Mouse (Mus musculus) myocyte (in vitro differentiated cells): ENCODE data around the gene Lrrfip2. TPM values are rescaled to one million over a fixed set of nuclear protein-coding genes. Genes with fewer than 3 reads are reported as not detected.

Experiments
- H3K27me3 ChIP-seq: one replicate; pipeline ENCODE4 v1.6.1; 2011; ENCODE audit not compliant: control insufficient read depth, insufficient read depth, insufficient read length
- H3K36me3 ChIP-seq: one replicate; pipeline ENCODE4 v1.6.1; 2011; ENCODE audit not compliant: control insufficient read depth, insufficient read depth
- H3K4me2 ChIP-seq: one replicate; pipeline ENCODE4 v1.6.1; 2011; ENCODE audit warnings: low read depth, control low read depth
- H3K4me3 ChIP-seq: one replicate; pipeline ENCODE4 v1.5.1; 2011; ENCODE audit warnings: mild to moderate bottlenecking, control low read depth, moderate library complexity
- H3K79me2 ChIP-seq: one replicate; pipeline ENCODE4 v1.6.1; 2011; ENCODE audit not compliant: control insufficient read depth, insufficient read depth
- H3ac ChIP-seq: one replicate; pipeline ENCODE4 v1.6.1; 2011; ENCODE audit not compliant: control insufficient read depth, insufficient read length
- CEBPB ChIP-seq: IDR thresholded peaks from 2 replicates; pipeline ENCODE4 v1.6.1; 2011; ENCODE audit warnings: mild to moderate bottlenecking, moderate library complexity; ENCODE audit not compliant: poor library complexity, insufficient read depth, severe bottlenecking
- E2F4 ChIP-seq: IDR thresholded peaks from one replicate; pipeline ENCODE4 v1.6.1; 2011; ENCODE audit warnings: mild to moderate bottlenecking, control low read depth, moderate library complexity; ENCODE audit not compliant: insufficient read depth
- MAX ChIP-seq: IDR thresholded peaks from one replicate; pipeline ENCODE4 v1.6.1; 2011; ENCODE audit warnings: low read depth, mild to moderate bottlenecking, control low read depth
- MYOD1 ChIP-seq, 3 experiments: IDR thresholded peaks; one replicate each; pipeline ENCODE4 v1.6.1; 2011; ENCODE audit warnings: control low read depth in 2 of 3, low read depth in 2 of 3, mild to moderate bottlenecking in 2 of 3, moderate library complexity in 1 of 3; ENCODE audit not compliant: insufficient read length in 2 of 3, control insufficient read depth in 1 of 3
- MYOG ChIP-seq, 3 experiments: IDR thresholded peaks; one replicate each; pipeline ENCODE4 v1.6.1; 2011; ENCODE audit warnings: control low read depth in 2 of 3, low read depth in 2 of 3, mild to moderate bottlenecking in 2 of 3; ENCODE audit not compliant: insufficient read length in 2 of 3, control insufficient read depth in 1 of 3, insufficient read depth in 1 of 3
- POLR2A ChIP-seq: IDR thresholded peaks from one replicate; pipeline ENCODE4 v1.6.1; 2011; ENCODE audit warnings: low read depth, mild to moderate bottlenecking, control low read depth, moderate library complexity; ENCODE audit not compliant: insufficient read length
- POLR2AphosphoS2 ChIP-seq: IDR thresholded peaks from one replicate; pipeline ENCODE4 v1.6.1; 2011; ENCODE audit warnings: low read depth, control low read depth; ENCODE audit not compliant: insufficient read length
- REST ChIP-seq: IDR thresholded peaks from one replicate; pipeline ENCODE4 v1.6.1; 2011; ENCODE audit warnings: mild to moderate bottlenecking, control low read depth, moderate library complexity; ENCODE audit not compliant: insufficient read depth, insufficient read length
- SRF ChIP-seq: IDR thresholded peaks from one replicate; pipeline ENCODE4 v1.6.1; 2011; ENCODE audit warnings: low read depth; ENCODE audit not compliant: control insufficient read depth, insufficient read length
- TCF12 ChIP-seq: IDR thresholded peaks from one replicate; pipeline ENCODE4 v1.6.1; 2011; ENCODE audit warnings: mild to moderate bottlenecking, control low read depth; ENCODE audit not compliant: poor library complexity, insufficient read depth, severe bottlenecking
- TCF3 ChIP-seq: IDR thresholded peaks from one replicate; pipeline ENCODE4 v1.6.1; 2011; ENCODE audit warnings: low read depth, control low read depth; ENCODE audit not compliant: insufficient read length
- USF1 ChIP-seq: IDR thresholded peaks from one replicate; pipeline ENCODE4 v1.6.1; 2011; ENCODE audit warnings: low read depth, mild to moderate bottlenecking, control low read depth, moderate library complexity
- polyA plus RNA-seq: library from polyadenylated mRNA; unstranded; fragments of >200 nt; fragmentation: generic; extraction: Trizol; gene quantifications from one replicate; pipeline ENCODE4 v1.2.1, GENCODE M21; 2012; ENCODE audit warnings: missing spikeins

The Lrrfip2 gene
- polyA plus RNA-seq, 1 experiment, result 27.8 TPM

DNA sequence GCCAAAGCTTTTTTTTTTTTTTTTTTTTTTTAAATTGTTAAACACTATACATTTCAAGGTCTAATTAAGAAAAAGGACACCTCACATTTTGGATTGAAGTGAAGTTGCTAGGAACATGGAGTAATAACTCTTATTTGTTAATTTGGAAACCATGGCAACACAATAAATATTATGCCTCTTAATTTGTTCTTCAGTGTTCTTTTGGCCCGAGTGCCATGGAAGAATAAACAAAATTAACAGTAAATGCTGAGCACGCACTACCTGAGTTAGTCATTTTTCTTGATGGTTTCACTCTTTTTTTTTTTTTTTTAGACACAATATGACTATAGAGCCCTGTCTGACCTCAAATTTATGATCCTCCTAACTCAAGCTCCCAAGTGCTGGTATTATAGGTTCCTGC, 30.6 kb downstream of the Lrrfip2 start:
- Histone ChIP-seq H3K4me3 (no peak overlapping the region), H3K27me3 (no peaks in the 10 kb centered on the region), H3K36me3 (no peaks in the 10 kb centered on the region), H3K79me2 (peaks cover 51% of the 10 kb centered on the region), H3ac (no peak overlapping the region), H3K4me2 (no peak overlapping the region)
- TF ChIP-seq REST (no peak), MYOG (IDR thresholded peaks at IDR 0.05; ENCODE audit: control insufficient read depth in 1 of 3, insufficient read depth in 1 of 3, insufficient read length in 2 of 3, low read depth in 2 of 3) (no peak), MAX (no peak), E2F4 (no peak), USF1 (no peak)

DNA sequence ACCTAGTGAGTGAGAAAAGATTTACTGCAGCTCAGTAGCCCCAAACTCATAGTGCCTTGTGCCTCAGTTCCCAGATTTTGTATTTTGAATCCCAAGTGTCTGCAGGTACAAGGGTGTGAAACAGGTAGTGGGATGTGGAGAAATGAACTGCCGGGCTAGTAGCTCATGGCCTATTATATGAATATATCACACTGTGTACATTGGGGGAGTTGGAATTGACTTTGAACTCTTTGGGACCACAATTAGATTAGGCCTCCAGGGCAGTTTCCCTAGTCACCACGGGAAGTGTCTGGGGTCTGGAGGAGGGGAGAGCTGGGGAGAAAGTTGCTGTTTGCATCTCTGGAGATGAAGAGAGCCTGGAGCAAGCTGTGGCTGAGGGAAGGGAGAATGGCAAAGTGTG, 31.0 kb downstream of the Lrrfip2 start:
- H3K27me3 ChIP-seq, result no peaks in the 10 kb centered on the region
- peaks cover 53% of the 10 kb centered on the region for H3K79me2 ChIP-seq
- H3K36me3 ChIP-seq, result no peaks in the 10 kb centered on the region
- H3ac ChIP-seq, result no peak overlapping the region
- peak overlapping the region; percentile 48 for H3K4me2 ChIP-seq
- no peak for TF ChIP-seq TCF3
- no peak for TF ChIP-seq REST
- no peak for TF ChIP-seq POLR2AphosphoS2
- no peak for TF ChIP-seq CEBPB
- TF ChIP-seq USF1, result no peak
- no peak for TF ChIP-seq MYOD1 (IDR thresholded peaks at IDR 0.05; ENCODE audit: control insufficient read depth in 1 of 3, insufficient read length in 2 of 3, low read depth in 2 of 3)
- TF ChIP-seq MAX, result no peak
- no peak for TF ChIP-seq TCF12
- no peak for TF ChIP-seq POLR2A
- no peak for TF ChIP-seq SRF
- no peak for TF ChIP-seq MYOG (IDR thresholded peaks at IDR 0.05; ENCODE audit: control insufficient read depth in 1 of 3, insufficient read depth in 1 of 3, insufficient read length in 2 of 3, low read depth in 2 of 3)
- no peak for TF ChIP-seq E2F4
- no peak overlapping the region for H3K4me3 ChIP-seq

DNA sequence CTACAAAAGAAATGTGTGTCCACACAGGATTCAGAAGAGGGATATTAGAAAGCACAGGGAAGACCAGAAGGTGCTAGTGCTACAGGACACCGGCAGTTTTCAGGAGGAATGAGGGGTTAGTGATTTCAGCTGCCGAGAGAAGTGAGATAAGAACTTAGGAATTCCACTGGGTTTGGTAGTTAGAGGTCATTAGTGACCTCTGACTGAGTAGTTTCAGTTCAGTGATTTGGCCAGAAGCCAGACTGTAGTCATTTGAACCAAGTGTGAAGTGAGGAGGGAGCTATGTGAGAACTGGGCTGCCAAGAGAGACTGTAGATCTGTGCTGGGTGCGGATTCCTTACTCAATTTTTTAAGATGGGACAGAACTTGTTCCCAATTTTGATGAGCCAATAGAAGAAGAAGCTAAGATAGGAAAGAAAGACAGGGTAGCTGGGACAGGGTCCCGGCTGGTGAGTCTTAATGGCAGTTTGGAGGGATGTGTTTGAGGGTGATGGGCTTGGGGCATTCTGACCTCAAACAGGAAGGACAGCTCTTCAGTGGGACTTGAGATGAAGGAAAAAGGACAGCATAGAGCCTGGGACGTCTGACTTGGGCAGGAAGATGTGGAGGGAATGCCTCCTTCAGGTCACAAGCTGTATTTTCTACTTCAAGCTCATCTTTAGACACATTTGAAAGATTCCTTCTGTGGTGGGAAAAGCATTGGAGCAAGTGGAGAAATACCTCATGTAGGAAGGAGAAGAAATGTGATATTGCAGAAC, 32.0 kb downstream of the Lrrfip2 start:
- H3K36me3 ChIP-seq, result no peaks in the 10 kb centered on the region
- no peak overlapping the region for H3K4me3 ChIP-seq
- peak overlapping the region; percentile 48 for H3K4me2 ChIP-seq
- TF ChIP-seq MYOD1 (IDR thresholded peaks at IDR 0.05; ENCODE audit: control insufficient read depth in 1 of 3, insufficient read length in 2 of 3, low read depth in 2 of 3) (peak in 1 of 3 experiments; percentile 46), REST (no peak)
- no peak overlapping the region for H3ac ChIP-seq
- H3K27me3 ChIP-seq, result no peaks in the 10 kb centered on the region
- peaks cover 53% of the 10 kb centered on the region for H3K79me2 ChIP-seq

DNA sequence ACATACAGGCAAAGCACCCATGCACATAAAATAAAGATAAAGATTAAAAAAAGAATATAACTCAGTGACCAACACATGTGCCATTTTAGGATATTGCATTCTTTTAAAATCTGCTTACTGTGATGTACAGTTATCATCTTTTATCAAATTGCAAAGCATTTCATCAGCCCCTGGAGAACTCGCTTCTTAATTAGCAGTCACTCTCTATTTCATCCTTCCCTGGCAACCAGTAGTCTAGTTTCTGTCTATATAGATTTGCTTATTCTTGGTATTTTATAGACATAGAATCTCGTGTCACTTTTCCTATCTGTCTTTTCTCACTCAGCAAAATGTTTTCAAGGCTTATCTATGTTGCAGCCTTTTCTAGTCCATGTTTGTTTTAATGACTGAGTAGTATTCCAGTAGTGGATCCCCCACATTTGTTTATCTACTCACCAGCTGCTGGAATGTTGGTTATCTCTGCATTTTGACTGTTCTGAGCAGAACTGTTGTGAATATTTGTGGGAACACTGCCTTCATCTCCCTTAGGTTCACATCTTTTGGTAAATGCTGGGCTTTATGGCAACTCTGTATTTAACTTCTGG, 35.0 kb downstream of the Lrrfip2 start:
- Histone ChIP-seq H3K79me2 (peaks cover 37% of the 10 kb centered on the region), H3K4me3 (no peak overlapping the region), H3K4me2 (no peak overlapping the region), H3K36me3 (no peaks in the 10 kb centered on the region), H3K27me3 (no peaks in the 10 kb centered on the region), H3ac (no peak overlapping the region)
- TF ChIP-seq SRF, result no peak
- no peak for TF ChIP-seq CEBPB
- TF ChIP-seq MYOD1 (IDR thresholded peaks at IDR 0.05; ENCODE audit: control insufficient read depth in 1 of 3, insufficient read length in 2 of 3, low read depth in 2 of 3), result no peak
- no peak for TF ChIP-seq POLR2A
- no peak for TF ChIP-seq POLR2AphosphoS2
- TF ChIP-seq TCF12, result no peak
- TF ChIP-seq MAX, result no peak
- TF ChIP-seq REST, result no peak
- TF ChIP-seq TCF3, result no peak
- no peak for TF ChIP-seq E2F4
- no peak for TF ChIP-seq MYOG (IDR thresholded peaks at IDR 0.05; ENCODE audit: control insufficient read depth in 1 of 3, insufficient read depth in 1 of 3, insufficient read length in 2 of 3, low read depth in 2 of 3)
- no peak for TF ChIP-seq USF1

DNA sequence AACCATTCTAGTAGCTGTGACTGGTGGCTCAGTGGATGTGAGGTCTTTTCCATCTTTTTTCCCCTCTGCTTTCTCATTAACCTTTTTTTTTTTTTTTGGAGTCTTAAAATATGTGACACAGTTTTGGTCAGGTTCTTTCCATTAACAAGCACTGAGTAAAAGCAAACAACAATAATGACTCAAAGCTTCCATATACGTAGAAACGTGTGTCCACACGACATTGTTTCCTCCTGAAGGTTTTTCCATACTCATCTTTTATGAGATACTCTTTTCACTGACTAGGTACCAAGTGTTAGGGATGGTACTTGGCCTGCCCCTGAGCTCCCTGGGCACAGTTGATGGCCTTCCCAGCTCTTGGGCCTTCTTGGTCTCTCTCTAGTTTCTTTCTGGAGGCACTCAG, 35.6 kb downstream of the Lrrfip2 start:
- no peaks in the 10 kb centered on the region for H3K36me3 ChIP-seq
- H3K4me3 ChIP-seq, result no peak overlapping the region
- H3K79me2 ChIP-seq, result peaks cover 39% of the 10 kb centered on the region
- H3K27me3 ChIP-seq, result no peaks in the 10 kb centered on the region
- no peak overlapping the region for H3ac ChIP-seq
- no peak overlapping the region for H3K4me2 ChIP-seq
- no peak for TF ChIP-seq REST
- no peak for TF ChIP-seq USF1
- no peak for TF ChIP-seq MYOD1 (IDR thresholded peaks at IDR 0.05; ENCODE audit: control insufficient read depth in 1 of 3, insufficient read length in 2 of 3, low read depth in 2 of 3)
- TF ChIP-seq TCF3, result no peak
- TF ChIP-seq MYOG (IDR thresholded peaks at IDR 0.05; ENCODE audit: control insufficient read depth in 1 of 3, insufficient read depth in 1 of 3, insufficient read length in 2 of 3, low read depth in 2 of 3), result no peak
- TF ChIP-seq TCF12, result no peak
- no peak for TF ChIP-seq MAX
- no peak for TF ChIP-seq POLR2A
- TF ChIP-seq E2F4, result no peak
- no peak for TF ChIP-seq CEBPB
- no peak for TF ChIP-seq SRF
- TF ChIP-seq POLR2AphosphoS2, result no peak
